Mouse (Mus musculus): Measurements from ENCODE around the gene Esrrg. TPM values are rescaled to one million over a fixed set of nuclear protein-coding genes. Genes with fewer than 3 reads are reported as not detected.
A peak's percentile ranks its signal among the peaks of the same experiment; 100 is the strongest.

Gene Esrrg
- polyA plus RNA-seq, 1 experiment from 2014 or later: 10.7 TPM

DNA sequence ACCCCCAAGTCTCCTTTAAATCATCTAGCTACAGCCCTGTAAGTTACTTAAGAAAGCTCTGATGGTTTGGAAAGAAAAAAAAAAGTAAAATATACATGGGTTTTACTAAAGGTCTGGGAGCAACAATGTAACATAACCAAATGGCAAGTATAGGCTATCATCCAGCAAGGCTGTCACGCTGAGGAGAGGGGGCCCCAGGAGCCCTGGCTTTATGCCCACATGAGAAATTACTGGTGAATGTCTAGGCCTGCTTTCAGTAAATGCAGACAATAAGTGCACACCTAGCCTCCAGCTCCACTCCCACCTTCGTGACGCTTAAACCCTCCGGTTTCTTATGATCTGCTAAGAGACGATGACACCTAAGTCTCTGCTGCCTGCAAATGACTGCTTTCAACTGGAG lies 360.9 kb downstream of the Esrrg start:
- H3K27me3 ChIP-seq (ENCODE audit: control insufficient read depth, insufficient read depth, low read length): no peaks in the 10 kb centered on the region

GRCm38 (mm10) chr1:187974396-187974795 lies 365.8 kb downstream of the Esrrg start:
- Histone ChIP-seq H3K4me2 (ENCODE audit: low read depth, low read length) (no peak overlapping the region), H3K9ac (ENCODE audit: low read length) (no peak overlapping the region), H3K27ac (ENCODE audit: low read length) (no peak overlapping the region), H3K27me3 (ENCODE audit: control insufficient read depth, insufficient read depth, low read length) (no peaks in the 10 kb centered on the region), H3K4me3 (replicated peaks; ENCODE audit: low read length) (no peak overlapping the region), H3K4me1 (ENCODE audit: control insufficient read depth, insufficient read depth, low read length) (0 out of 2 replicates have a peak, but pooled peaks cover 2% of the 10 kb centered on the region), H3K9me3 (replicated peaks; ENCODE audit: control insufficient read depth, low read length) (no peaks in the 10 kb centered on the region), H3K36me3 (ENCODE audit: control insufficient read depth, insufficient read depth, low read length) (no peaks in the 10 kb centered on the region)
- 10% methylated on average over 9 of the region's 9 CpGs for WGBS
- no peak for ATAC-seq (ENCODE audit: insufficient read depth, low FRiP score)

More for the DNA sequence above, 360.9 kb downstream of the Esrrg start:
- Histone ChIP-seq H3K27ac (ENCODE audit: low read length) (no peak overlapping the region), H3K4me1 (ENCODE audit: control insufficient read depth, insufficient read depth, low read length) (0 out of 2 replicates have a peak, but pooled peaks cover 2% of the 10 kb centered on the region), H3K9me3 (replicated peaks; ENCODE audit: control insufficient read depth, low read length) (no peaks in the 10 kb centered on the region), H3K36me3 (ENCODE audit: control insufficient read depth, insufficient read depth, low read length) (no peaks in the 10 kb centered on the region), H3K9ac (ENCODE audit: low read length) (no peak overlapping the region), H3K4me3 (replicated peaks; ENCODE audit: low read length) (no peak overlapping the region), H3K4me2 (ENCODE audit: low read depth, low read length) (no peak overlapping the region)
- WGBS: 71% methylated on average over 5 of the region's 5 CpGs
- no peak; the same call in 1 of the 2 replicates for ATAC-seq (ENCODE audit: insufficient read depth, low FRiP score)

DNA sequence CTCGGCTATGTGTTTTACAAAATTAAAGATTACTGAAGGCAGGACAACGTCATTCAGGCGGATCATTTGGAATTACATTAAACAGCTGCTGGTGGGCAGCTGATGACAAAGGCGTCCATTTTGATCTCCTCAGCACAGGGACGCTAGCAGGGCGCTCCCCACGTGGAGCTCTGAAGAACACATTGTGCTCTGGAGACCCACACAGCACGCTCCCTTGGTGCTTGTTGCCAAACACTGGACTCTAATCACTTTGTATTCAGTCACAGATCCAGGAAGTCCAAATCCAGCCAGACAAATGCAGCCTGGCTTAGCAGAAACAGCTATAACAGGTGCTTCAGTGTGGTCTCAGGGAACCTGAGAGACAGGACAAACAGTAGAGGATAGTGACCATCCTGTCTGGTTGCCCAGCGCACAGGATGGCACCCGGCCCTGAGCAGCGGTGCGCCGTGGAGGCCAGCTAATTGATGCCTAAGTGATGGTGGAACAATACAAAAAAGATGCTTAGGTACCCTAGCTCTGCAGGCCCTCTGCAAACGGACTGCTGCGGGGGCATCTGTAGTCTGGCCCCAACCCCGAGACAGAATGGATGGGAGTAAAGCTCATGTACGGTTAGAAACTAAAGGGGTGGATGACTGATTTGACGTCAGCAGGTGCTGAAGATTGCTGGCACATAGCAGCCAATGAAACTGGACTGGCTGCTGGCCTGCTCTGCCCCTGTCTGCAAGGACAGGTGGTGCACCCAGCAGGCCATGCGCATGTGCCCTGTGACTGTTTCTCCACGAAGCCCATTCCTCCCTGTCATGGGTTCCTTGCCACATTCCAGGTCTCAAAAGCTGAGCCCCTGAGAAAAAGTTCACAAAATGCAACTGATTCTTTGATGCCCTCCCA lies 367.1 kb downstream of the Esrrg start:
- Histone ChIP-seq H3K4me3 (replicated peaks; ENCODE audit: low read length) (no peak overlapping the region), H3K4me1 (ENCODE audit: control insufficient read depth, insufficient read depth, low read length) (no peaks in the 10 kb centered on the region), H3K9ac (ENCODE audit: low read length) (no peak overlapping the region), H3K27ac (ENCODE audit: low read length) (no peak overlapping the region), H3K4me2 (ENCODE audit: low read depth, low read length) (no peak overlapping the region), H3K36me3 (ENCODE audit: control insufficient read depth, insufficient read depth, low read length) (no peaks in the 10 kb centered on the region), H3K9me3 (replicated peaks; ENCODE audit: control insufficient read depth, low read length) (no peaks in the 10 kb centered on the region), H3K27me3 (ENCODE audit: control insufficient read depth, insufficient read depth, low read length) (no peaks in the 10 kb centered on the region)
- ATAC-seq (ENCODE audit: insufficient read depth, low FRiP score): no peak
- WGBS: 78% methylated on average over 20 of the region's 20 CpGs

DNA sequence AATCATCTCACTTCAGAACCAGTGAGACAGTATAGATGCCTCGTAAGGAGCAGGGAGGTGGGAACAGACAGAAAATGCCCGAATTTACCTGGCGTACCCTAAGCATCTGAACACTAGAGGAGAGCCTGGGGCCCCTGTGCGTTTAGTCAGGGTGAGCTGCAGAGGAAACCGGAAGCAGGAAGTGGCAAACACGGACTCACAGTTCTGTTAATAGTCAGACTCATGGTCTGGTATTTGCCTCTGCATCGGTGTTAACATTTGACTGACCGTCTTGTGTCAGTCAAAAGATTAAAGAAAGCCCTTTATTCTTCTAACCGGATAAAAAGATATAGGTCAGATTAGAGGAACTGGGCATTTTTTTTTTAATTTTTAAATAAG lies 367.8 kb downstream of the Esrrg start:
- Histone ChIP-seq H3K27ac (ENCODE audit: low read length) (no peak overlapping the region), H3K9ac (ENCODE audit: low read length) (no peak overlapping the region), H3K4me2 (ENCODE audit: low read depth, low read length) (no peak overlapping the region), H3K27me3 (ENCODE audit: control insufficient read depth, insufficient read depth, low read length) (no peaks in the 10 kb centered on the region), H3K9me3 (replicated peaks; ENCODE audit: control insufficient read depth, low read length) (no peaks in the 10 kb centered on the region), H3K4me1 (ENCODE audit: control insufficient read depth, insufficient read depth, low read length) (no peaks in the 10 kb centered on the region), H3K36me3 (ENCODE audit: control insufficient read depth, insufficient read depth, low read length) (no peaks in the 10 kb centered on the region), H3K4me3 (replicated peaks; ENCODE audit: low read length) (no peak overlapping the region)
- WGBS: 70% methylated on average over 9 of the region's 9 CpGs
- ATAC-seq (ENCODE audit: insufficient read depth, low FRiP score): no peak

DNA sequence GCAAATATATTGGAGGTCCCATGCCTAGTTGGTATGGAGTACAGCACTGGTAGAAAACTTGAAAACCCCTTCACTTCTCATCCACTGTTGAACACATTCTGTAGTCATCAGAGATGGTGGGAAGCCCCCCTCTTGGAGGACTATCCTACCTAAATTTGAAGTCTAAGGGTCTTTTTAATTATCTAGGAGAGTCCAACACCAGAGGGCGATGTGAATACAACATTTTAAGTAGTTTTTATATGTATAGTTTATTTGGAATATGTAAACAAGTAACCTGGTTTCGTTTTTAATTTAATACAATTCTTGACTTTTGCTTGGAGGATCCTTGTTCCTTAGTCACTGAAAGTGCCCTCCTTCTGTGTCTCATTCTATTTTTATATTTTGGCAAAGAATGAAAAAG lies 372.4 kb downstream of the Esrrg start:
- H3K9ac ChIP-seq (ENCODE audit: low read length): no peak overlapping the region
- ATAC-seq (ENCODE audit: insufficient read depth, low FRiP score): no peak
- no peaks in the 10 kb centered on the region for H3K36me3 ChIP-seq (ENCODE audit: control insufficient read depth, insufficient read depth, low read length)
- H3K4me1 ChIP-seq (ENCODE audit: control insufficient read depth, insufficient read depth, low read length): no peaks in the 10 kb centered on the region
- no peaks in the 10 kb centered on the region for H3K9me3 ChIP-seq (replicated peaks; ENCODE audit: control insufficient read depth, low read length)
- H3K27ac ChIP-seq (ENCODE audit: low read length): no peak overlapping the region
- no peak overlapping the region for H3K4me3 ChIP-seq (replicated peaks; ENCODE audit: low read length)
- H3K27me3 ChIP-seq (ENCODE audit: control insufficient read depth, insufficient read depth, low read length): no peaks in the 10 kb centered on the region
- 59% methylated on average over 2 of the region's 2 CpGs for WGBS
- no peak overlapping the region for H3K4me2 ChIP-seq (ENCODE audit: low read depth, low read length)

GRCm38 (mm10) chr1:187983177-187983576 lies 374.6 kb downstream of the Esrrg start:
- no peaks in the 10 kb centered on the region for H3K27me3 ChIP-seq (ENCODE audit: control insufficient read depth, insufficient read depth, low read length)
- no peak overlapping the region for H3K27ac ChIP-seq (ENCODE audit: low read length)
- no peak overlapping the region for H3K4me2 ChIP-seq (ENCODE audit: low read depth, low read length)
- no peaks in the 10 kb centered on the region for H3K4me1 ChIP-seq (ENCODE audit: control insufficient read depth, insufficient read depth, low read length)
- no peak overlapping the region for H3K4me3 ChIP-seq (replicated peaks; ENCODE audit: low read length)
- H3K9me3 ChIP-seq (replicated peaks; ENCODE audit: control insufficient read depth, low read length): no peaks in the 10 kb centered on the region
- WGBS: 62% methylated on average over 4 of the region's 4 CpGs
- no peak for ATAC-seq (ENCODE audit: insufficient read depth, low FRiP score)
- no peak overlapping the region for H3K9ac ChIP-seq (ENCODE audit: low read length)
- H3K36me3 ChIP-seq (ENCODE audit: control insufficient read depth, insufficient read depth, low read length): no peaks in the 10 kb centered on the region

DNA sequence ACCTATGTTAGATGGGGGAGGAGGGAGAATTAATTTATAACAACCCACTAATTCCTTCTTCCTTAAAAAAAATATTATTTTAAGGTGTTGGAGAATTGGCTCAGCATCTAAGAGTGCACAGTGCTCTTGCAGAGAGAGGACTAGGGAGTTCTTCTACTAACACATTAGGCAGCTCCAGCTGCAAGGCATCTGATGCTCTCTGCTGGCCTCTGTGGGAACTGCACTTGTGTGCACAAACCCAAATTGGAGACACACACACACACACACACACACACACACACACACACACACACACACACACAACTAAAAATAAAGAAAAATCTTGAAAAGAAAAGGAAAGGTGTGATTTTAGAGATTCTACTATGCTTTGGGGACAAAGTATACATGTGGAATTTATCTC lies 381.6 kb downstream of the Esrrg start:
- Histone ChIP-seq H3K4me1 (ENCODE audit: control insufficient read depth, insufficient read depth, low read length) (no peaks in the 10 kb centered on the region), H3K4me2 (ENCODE audit: low read depth, low read length) (no peak overlapping the region), H3K4me3 (replicated peaks; ENCODE audit: low read length) (no peak overlapping the region), H3K36me3 (ENCODE audit: control insufficient read depth, insufficient read depth, low read length) (no peaks in the 10 kb centered on the region), H3K27ac (ENCODE audit: low read length) (no peak overlapping the region), H3K9me3 (replicated peaks; ENCODE audit: control insufficient read depth, low read length) (no peaks in the 10 kb centered on the region), H3K9ac (ENCODE audit: low read length) (no peak overlapping the region), H3K27me3 (ENCODE audit: control insufficient read depth, insufficient read depth, low read length) (no peaks in the 10 kb centered on the region)
- no peak for ATAC-seq (ENCODE audit: insufficient read depth, low FRiP score)

- Histone ChIP-seq H3K27ac (ENCODE audit: low read length) (no peak overlapping the region), H3K27me3 (ENCODE audit: control insufficient read depth, insufficient read depth, low read length) (no peaks in the 10 kb centered on the region), H3K9me3 (replicated peaks; ENCODE audit: control insufficient read depth, low read length) (no peaks in the 10 kb centered on the region), H3K4me3 (replicated peaks; ENCODE audit: low read length) (peak overlapping the region; percentile 51), H3K4me2 (ENCODE audit: low read depth, low read length) (peak overlapping the region; percentile 80), H3K9ac (ENCODE audit: low read length) (peak overlapping the region; percentile 61; the same call in 1 of the 2 replicates), H3K4me1 (ENCODE audit: control insufficient read depth, insufficient read depth, low read length) (no peaks in the 10 kb centered on the region), H3K36me3 (ENCODE audit: control insufficient read depth, insufficient read depth, low read length) (no peaks in the 10 kb centered on the region)
- WGBS: under 1% methylated on average over 39 of the region's 39 CpGs
- peak; percentile 95 for ATAC-seq (ENCODE audit: insufficient read depth, low FRiP score)
These were observed 389.2 kb downstream of the Esrrg start for GRCm38 (mm10) chr1:187997584-187998338.

GRCm38 (mm10) chr1:187999121-187999520 lies 390.5 kb downstream of the Esrrg start:
- Histone ChIP-seq H3K27me3 (ENCODE audit: control insufficient read depth, insufficient read depth, low read length) (no peaks in the 10 kb centered on the region), H3K9ac (ENCODE audit: low read length) (no peak overlapping the region), H3K9me3 (replicated peaks; ENCODE audit: control insufficient read depth, low read length) (no peaks in the 10 kb centered on the region), H3K27ac (ENCODE audit: low read length) (no peak overlapping the region), H3K4me1 (ENCODE audit: control insufficient read depth, insufficient read depth, low read length) (no peaks in the 10 kb centered on the region), H3K4me3 (replicated peaks; ENCODE audit: low read length) (peak overlapping the region; percentile 25), H3K36me3 (ENCODE audit: control insufficient read depth, insufficient read depth, low read length) (no peaks in the 10 kb centered on the region), H3K4me2 (ENCODE audit: low read depth, low read length) (peak overlapping the region; percentile 15; the same call in 1 of the 2 replicates)
- WGBS: 54% methylated on average over 4 of the region's 4 CpGs
- no peak for ATAC-seq (ENCODE audit: insufficient read depth, low FRiP score)

Measured in stomach, embryonic 16.5 days (tissue).